Mouse (Mus musculus) fibroblast of lung, adult 2 months (primary cell): ENCODE data around the gene Vsig10.
"Not testable (repeated sequence)": the region's sequence is repeated elsewhere in the genome, so short reads cannot be mapped to it uniquely, and the experiment has no call there.

Experiments used
- DNase-seq: peaks from one replicate; pipeline ENCODE4 v3.0.0-alpha.2; 2011; ENCODE audit warnings: low read depth

Vsig10 gene

DNA sequence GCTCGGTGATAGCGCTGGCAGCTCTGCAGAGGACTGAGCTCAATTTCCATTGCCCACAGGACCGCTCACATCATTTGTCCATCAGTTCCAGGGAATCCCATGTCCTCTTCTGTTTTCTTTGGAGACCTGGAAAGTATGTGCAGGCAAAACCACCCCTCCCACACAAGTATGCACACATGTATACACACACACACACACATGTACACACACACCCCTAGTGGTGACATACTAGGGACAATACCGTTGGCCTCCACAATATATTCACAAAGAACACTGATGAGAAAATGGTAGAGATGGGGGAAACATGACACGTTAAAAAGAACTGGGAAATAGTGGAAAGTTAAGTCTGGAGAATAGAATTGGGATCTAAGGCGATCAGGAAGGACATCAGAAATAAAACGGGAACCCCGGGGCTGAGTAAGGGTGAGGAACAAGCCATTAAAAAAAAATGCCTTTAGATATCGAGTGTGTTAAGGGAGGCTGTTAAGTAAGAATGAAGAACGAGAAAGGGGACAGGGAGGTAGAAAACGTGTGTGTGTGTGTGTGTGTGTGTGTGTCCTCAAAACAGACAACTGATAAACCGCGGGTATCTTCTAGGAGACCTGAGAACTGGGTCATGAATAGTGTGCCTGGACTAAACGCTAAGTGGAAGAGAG lies 36.9 kb downstream of the Vsig10 start:
- DNase-seq = no peak

DNA sequence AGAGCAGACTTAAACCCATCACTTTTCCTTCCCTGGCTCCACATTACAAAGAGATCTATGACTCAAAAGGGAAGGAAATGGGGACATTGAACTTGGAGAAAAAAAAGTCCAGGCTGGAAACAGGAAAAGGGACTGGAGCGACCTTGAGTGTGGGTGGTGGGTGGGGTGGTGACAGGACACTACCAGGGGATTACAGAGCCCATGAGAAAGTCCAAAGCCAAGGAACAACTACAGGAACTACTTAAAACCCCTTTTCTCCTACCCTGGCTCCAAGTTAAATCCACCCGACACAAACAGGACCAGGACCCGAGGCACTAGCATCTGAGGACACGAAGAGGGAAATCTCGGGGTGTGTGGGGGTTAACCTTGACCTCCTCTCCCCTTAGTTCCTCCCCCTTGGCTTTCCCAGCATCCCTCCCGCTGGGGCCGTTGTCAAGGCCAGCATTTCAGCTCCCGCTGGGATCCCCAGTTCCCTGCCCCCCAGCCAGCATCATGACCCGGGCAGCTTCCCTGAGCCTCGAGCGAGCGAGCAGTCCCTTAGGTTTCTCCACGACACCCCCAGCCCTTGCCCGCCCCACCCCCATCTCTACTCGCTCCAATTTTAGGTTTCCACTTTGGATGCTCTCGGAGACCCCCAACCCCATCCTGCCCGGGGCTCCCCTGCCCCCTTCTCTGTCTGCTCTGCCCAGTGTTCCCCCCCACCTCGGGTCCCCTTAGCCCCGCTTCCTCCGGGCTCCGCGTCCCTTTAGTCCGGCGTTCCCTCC lies 37.7 kb downstream of the Vsig10 start:
- no peak for DNase-seq

DNA sequence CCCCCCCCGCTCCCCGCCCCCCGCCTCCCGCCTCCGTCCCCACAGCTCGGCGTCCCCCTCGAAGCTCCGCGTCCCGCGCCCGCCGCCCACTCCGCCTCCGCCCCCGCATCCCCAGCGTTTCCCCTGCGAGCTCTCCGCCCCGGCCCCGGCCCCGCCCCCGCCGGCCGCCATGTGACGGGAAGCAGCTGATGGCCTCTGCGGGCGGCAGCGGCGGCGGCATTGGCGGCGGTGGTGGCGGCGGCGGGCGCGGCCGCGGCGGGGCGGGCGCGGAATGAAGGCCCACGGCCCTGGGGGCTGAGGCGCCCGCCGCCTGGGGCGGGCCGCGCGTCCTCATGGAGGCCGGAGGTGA lies 38.2 kb downstream of the Vsig10 start, which contains the start of gene Wsb2:
Wsb2 (plus strand) TSS at position 176 of the 349 bp plus-strand sequence.
- DNase-seq = no peak

DNA sequence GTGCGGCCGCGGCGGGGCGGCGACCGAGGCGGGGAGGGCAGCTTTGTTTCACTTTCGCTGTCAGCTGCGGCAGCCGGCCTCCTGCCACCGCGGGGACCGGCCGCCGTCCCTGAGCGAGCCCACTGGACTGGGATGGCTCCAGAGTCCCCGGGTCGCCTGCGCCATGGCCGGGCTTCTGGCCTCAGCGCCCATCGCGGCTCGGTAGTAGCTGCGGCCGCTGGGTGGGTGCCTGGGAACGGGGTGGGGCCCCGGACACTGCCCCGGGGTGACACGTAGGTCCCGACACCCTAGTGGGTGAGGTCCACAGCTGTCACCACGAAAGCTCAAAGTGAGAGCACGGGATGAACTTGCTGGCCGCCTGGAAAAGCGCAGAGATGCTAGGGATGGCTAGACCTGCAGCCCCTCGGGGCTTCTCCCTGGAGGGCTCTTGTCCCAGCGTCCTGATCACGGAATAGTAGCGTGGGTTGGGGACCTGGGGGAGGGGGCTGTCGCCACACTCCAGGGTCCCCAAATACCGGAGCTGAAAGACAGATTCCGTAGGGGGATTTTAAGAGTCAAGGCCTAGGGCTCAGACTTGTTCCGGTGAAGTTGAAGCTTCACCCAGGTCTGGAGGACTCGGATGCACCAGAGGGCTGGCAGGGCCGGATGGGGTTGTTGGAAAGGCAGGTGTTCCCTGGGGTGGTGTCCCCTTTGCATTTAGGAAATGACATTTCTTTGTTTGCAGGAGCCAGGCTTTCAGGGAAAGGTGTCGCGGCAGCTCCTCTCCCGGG lies 38.8 kb downstream of the Vsig10 start:
- no peak for DNase-seq

DNA sequence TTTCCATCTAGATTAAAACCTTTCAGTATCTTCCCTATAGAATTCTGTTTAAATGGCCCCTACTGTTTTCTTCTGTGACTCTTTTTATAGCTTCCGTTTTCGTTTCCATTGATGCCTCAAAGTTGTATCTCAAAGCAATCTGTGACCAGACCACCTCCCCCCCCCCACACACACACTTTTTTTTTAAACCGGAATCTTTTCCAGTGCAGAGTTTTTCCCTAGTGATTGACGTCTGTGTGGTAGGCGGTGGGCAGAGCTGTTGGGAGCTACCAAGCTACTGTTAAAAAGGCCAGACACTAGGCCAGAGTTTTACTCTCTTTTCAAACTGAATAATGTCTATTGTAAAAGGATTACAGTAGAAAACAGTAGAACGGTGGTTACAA lies 39.4 kb downstream of the Vsig10 start:
- DNase-seq = no peak

DNA sequence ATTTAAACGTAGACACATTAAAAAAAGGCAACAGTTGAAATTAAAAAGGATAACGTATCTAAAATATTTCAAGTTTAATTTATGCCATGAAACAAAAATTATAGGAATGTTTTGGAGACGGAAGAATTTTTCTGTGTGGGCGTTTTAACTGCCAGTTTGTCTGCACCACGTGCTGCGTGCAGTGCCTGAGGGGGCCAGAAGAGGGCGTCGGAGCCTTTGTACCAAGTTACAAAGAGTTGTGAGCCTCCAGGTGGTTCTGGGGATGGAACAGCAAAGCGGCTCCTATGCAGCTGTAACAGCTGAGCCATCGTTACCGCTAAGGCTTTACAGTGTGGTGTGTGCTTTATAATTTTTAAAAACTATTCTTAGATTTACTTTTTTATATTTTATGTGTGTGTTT lies 39.8 kb downstream of the Vsig10 start:
- no peak for DNase-seq

DNA sequence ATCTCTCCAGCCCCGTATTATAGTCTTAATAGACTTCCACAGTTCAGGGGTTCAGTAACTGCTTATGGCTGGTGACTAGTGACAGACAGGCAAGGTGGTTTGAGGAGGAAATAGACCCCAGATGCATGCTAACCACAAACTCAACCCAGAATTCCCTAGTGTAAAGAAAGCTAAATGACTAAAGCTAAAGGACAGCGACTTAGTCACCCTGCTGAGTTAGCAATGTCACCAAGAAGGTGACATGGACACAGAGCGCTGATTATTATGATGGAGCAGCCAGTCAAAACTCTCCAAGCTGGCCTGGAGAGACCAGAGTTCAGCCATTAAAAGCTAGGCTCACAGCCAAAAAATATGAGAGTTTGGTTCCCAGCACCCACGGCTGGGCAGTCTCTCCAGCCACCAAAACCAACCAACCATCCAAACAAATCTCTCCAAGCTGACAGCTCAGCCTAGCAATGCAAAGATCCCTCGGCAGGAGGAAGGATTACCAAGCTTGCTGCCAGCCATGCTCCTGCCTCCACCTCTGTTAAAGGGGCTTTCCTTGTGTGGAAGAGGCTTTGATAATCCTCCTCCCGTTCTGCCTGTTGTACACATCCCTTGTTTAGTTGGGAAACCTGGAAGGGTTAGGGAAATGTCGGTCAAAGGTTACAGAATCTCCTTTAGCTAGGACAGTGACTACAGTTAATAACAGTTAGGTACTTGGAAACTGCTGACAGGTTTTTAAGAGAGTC lies 40.8 kb downstream of the Vsig10 start:
- DNase-seq = no peak

DNA sequence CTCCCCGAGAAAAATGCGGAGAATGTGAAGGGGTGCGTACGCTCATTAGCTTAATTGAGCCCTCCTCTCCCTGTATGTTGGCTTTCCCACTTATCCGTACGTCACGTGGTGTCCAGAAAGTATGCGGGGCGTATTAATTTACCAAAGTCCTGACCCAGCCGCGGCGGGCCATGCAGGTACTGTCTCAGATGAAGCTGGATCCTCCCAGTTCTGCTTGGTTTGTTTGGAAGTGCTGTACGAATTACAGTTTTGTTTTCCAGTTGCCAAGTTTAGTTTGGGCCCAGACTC lies 41.3 kb downstream of the Vsig10 start:
- DNase-seq = no peak

DNA sequence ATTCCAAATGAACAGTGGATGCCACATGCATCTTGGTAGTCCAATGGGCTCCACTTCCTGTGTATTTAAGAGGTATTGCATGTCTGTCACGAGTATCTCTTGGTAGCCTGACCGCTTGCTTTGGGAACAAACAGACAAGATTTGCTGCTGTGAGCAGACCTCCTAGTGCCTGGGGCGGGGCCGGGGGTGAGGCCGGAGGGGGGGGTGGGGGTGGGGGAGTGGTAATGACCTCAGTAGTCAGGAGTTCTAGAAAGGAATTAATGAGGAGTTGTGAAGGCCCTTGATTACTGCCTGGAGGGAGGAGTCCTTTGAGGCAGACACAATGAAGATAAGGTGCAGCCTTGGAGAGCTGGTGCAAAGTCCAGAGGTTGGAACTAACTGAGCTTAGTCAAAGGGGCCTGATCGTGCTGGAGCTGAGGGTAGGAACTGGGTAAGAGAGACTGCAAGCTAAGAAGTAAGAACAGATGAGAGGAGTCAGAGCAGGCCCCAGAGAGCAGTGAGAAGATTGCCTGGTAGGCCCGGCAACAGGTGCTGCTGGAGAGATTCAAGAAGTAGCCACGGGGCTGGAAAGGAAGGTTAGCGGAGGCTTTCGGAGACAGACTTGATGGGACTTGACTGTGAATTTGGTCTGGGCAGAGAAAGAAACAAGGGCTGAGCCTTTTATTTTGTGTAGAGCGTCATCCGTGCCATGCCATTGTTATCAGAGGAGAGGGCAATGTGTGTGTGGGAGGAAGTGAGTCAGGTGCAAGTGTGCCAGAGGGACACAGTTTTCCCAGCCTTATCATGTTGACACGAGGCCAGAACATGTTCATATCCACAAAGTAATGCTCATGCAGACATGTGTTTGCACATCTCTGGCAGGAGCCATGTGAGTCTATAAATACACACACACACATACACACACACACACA lies 42.0 kb downstream of the Vsig10 start:
- no peak for DNase-seq

DNA sequence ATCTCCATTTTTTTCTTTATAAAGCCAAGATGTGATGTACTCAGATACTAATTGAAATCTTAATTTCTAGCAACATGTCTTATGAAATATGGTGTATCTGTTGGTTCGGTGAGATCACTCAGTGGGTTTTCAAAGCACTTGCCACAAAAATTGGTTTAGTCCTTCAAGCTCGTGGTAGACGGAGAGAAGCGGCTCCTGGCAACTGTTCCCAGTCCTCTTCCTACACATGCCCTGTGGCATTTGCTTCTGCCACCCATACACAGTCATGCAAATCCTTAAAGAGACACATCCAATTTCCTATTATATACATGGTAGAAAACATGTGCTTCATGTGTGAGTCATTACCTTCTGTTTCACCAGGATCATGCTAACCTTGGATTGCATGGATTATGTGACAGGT lies 42.7 kb downstream of the Vsig10 start:
- no peak for DNase-seq

DNA sequence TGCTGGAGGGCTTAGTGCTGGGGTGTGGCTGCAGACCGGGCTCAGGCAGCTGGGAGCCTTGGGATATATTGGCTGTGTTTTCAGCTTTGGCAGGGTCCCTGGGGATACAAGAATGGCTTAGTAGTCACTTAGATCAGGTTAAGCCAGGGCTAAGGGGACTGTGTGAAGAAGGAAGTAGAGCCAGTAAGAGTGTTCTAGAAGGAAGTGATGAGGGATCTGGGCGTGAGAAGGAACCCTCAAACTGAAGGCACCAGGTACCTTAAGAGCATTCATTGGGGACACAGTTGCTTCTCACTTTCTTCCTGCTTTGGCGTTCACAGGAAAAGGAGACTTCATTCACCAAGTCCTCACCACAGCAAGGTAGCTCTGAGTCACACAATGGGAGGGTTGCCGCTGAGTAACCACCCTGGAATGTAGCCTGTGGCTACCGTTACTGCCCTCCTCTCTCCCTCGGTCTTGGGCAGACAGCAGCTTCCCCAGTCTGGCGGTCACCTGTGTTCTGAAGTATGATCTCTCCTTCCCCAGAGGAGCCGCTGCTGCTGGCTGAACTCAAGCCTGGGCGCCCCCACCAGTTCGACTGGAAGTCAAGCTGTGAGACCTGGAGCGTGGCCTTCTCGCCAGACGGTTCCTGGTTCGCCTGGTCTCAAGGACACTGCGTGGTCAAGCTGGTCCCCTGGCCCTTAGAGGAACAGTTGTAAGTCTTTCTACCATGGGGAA lies 44.3 kb downstream of the Vsig10 start:
- DNase-seq = peak; percentile 90

DNA sequence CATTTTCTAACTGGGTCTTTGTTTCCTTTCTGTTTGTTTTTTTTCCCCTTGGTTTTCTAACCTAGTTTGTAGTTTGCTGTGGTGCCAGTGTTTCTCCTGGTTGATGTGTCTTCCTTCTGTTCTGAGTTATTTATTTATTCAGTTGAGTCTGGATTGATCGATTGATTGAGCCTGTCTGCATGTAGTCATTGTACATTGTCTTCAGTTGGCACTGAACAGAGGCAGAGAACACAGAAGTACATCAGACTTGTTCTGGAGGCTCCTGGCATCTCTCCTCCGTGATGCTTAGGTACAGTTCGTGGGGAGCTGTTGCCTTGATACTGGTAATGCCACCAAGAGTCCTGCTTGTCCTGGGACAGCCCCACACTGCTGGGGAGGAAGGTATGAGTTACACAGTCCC lies 45.9 kb downstream of the Vsig10 start:
- DNase-seq = no peak

DNA sequence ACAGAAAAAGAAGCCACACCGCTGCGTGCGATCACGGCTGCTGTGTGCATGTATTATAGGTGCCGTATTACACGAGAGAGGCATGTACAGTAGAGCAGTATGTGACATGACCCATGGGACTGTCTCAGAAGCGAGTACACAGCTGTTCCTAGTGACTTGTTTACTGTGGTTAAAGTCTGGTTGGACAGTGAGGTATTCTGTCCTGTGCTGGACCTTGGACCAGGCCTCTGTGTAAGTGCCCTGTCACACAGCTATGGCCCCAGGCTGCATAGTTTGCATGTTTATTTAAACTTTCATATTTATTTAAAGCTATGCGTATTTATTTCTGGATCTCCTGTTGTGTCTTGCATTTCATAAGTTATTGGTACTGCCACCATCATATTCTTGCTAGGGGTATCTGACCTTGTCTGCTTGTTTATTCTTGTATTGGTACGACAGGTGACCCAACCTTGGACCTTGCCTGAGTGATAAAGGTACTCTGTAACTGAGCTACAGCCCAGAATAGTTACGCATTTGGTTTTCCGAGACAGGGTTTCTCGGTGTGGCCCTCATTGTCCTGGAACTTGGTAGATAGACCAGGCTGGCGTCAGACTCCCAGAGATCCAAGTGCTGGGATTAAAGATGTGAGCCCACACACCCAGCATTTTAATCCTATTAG lies 47.1 kb downstream of the Vsig10 start:
- no peak for DNase-seq

DNA sequence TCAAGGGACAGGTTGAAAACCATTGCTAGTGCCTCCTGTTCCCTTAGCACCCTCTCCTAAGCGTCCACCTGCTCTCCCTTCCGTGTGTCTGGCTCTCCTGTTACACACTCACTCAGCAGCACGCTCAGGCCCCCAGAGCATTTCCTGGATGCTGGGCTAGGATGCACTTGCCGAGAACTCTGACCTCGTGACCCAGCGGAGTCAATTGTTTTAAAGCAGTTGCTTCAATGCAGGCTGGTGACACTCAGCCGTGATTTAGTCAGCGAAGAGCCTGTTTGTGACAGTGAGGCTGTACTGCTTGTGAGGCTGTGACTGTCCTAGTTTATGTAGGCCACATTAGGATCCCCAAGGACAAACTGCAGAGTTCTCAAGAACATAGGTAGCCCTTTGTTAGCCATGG lies 48.3 kb downstream of the Vsig10 start:
- DNase-seq = no peak

DNA sequence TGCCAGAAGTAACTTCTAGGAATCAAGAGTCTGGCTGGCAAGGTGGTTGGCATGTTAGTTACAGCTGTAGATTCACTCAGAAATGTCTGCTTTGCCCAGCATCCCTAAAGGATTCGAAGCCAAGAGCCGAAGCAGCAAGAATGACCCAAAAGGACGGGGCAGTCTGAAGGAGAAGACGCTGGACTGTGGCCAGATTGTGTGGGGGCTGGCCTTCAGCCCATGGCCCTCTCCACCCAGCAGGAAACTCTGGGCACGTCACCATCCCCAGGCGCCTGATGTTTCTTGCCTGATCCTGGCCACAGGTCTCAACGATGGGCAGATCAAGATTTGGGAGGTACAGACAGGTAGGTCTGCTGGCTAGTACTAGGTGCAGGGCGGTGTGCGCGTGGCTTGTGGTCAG lies 51.7 kb downstream of the Vsig10 start:
- no peak for DNase-seq

DNA sequence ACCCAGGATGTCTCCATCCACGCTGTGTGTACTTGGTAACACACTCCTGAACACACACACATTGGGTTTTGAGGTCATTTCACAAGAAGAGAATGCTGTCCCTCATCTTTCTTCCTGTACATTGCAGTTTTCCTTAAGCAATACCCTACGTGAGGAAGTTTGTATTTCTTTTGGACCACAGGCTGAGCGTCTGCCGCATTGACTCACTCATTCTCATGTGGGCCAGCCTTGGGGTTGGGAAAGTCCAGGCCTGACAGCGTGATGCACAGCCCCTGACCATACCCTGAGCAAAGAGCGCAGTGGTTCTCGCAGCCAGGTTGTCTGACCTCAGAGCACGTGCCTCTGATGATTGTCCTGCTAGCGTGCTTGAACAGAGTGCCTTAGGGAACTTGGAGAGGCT lies 54.5 kb downstream of the Vsig10 start:
- DNase-seq = no peak

DNA sequence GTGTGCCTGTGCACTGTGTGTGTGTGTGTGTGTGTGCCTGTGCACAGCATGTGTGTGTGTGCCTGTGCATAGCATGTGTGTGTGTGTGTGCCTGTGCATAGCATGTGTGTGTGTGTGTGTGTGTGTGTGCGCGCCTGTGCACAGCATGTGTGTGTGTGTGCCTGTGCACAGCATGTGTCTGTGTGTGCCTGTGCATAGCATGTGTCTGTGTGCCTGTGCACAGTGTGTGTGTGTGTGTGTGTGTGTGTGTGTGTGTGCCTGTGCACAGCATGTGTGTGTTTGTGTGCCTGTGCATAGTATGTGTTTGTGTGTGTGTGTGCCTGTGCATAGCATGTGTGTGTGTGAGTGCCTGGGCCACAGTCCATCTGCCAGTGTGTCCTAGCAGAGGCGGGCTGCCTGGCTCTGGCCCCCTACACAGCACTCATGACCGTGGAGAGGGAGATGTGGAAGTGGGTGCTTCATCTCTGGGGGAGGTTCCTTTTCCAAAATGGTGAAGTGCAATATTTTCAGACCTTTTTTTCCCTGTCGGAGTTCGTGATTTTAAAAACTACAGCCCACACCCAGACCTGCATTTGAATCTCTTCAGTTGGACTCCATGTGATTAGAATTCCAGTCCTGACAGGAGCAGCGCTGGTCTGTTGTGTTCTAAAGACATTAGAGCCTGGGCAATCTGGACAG lies 55.6 kb downstream of the Vsig10 start:
- DNase-seq = no peak

DNA sequence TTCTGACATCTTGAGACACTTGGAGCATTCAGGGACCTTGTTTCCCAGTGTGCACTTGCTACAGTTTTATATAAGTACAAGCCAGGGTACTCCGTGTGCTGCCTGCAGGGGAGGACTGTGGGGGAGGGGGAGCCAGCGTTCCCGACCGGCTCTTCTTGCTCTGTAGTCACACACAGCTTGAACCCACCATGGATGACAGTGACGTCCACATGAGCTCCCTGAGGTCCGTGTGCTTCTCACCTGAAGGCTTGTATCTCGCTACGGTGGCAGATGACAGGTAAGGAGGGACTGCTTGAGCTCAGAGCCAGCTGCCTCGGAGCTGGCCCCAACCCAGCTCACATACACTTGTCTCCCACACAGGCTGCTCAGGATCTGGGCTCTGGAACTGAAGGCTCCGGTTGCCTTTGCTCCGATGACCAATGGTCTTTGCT lies 57.5 kb downstream of the Vsig10 start:
- DNase-seq = no peak

DNA sequence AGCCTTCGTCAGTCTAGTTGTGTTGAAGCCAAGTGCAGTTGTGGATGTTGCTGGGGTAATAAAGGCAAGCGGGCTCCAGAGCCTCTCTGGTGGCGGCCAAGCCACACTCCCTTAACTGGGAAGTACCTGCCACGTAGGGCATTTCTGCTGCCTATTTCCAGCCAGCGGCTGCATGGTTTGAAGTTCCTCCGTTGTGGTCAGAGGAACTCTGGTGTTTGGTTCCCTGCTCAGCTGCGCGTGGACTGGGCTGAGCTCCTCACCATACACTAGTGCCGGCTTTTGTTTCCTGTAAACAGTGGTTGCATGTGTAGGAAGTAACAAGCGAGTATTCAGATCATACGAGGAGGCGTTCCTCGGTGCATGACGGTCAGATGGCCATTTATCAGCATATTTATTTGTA lies 58.8 kb downstream of the Vsig10 start:
- DNase-seq = not testable (repeated sequence)

DNA sequence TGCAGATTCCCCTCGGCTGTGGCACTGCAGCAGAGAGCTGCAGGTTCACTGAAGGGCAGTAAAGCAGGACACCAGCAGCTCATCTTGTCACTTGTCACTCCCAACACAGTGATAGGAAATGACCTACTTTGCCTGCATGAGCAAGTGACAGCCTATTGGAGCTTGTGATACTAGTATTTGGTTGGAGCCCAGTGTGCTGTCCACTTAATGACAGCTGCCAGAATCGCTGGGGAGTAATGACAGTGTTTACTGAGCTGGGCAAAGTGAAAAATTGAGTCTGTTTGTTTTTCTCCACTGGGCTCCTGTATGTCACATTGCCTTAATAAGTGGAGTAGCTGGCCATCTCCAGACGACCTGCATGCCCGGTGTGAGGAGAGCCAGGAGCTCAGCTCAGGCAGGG lies 61.3 kb downstream of the Vsig10 start:
- no peak for DNase-seq
